Mouse (Mus musculus) limb, embryonic 12.5 days (tissue): ENCODE results near the gene Nmt1. TPM values are rescaled to one million over a fixed set of nuclear protein-coding genes. Genes with fewer than 3 reads are reported as not detected.

Experiments
- ATAC-seq: fragments of 200-750 bp; cut with Nextera tagmentation; 2 replicates; pipeline ENCODE4 v1.8.0; 2017; ENCODE audit warnings: low read depth, moderate TSS enrichment; ENCODE audit not compliant: insufficient number of reproducible peaks, insufficient read depth, low FRiP score, low TSS enrichment
- H3K27ac ChIP-seq: fragments of 300-500 bp; sonication (generic); 2 replicates; pipeline ENCODE4 v1.5.1; 2016; ENCODE audit warnings: mild to moderate bottlenecking, moderate library complexity
- H3K27me3 ChIP-seq: fragments of 300-500 bp; sonication (generic); 2 replicates; pipeline ENCODE4 v1.6.1; 2016; ENCODE audit warnings: mild to moderate bottlenecking, moderate library complexity
- H3K36me3 ChIP-seq: fragments of 300-500 bp; sonication (generic); 2 replicates; pipeline ENCODE4 v1.6.1; 2016; ENCODE audit warnings: mild to moderate bottlenecking, moderate library complexity
- H3K4me1 ChIP-seq: fragments of 300-500 bp; sonication (generic); replicated peaks from 2 replicates; pipeline ENCODE4 v1.6.1; 2016
- H3K4me2 ChIP-seq: fragments of 300-500 bp; sonication (generic); 2 replicates; pipeline ENCODE4 v1.6.1; 2016; ENCODE audit warnings: mild to moderate bottlenecking, moderate library complexity
- H3K4me3 ChIP-seq: fragments of 300-500 bp; sonication (generic); replicated peaks from 2 replicates; pipeline ENCODE4 v1.5.1; 2016; ENCODE audit warnings: mild to moderate bottlenecking
- H3K9ac ChIP-seq: fragments of 300-500 bp; sonication (generic); replicated peaks from 2 replicates; pipeline ENCODE4 v1.6.1; 2016; ENCODE audit warnings: mild to moderate bottlenecking, moderate library complexity
- H3K9me3 ChIP-seq: fragments of 300-500 bp; sonication (generic); 2 replicates; pipeline ENCODE4 v1.6.1; 2016; ENCODE audit warnings: mild to moderate bottlenecking, moderate library complexity
- WGBS: fragments of 180-500 bp; shearing (Covaris S2); methylation state at CpG from one replicate; pipeline ENCODE4 v1.1.7; 2016; 5-methylcytosine and 5-hydroxymethylcytosine counted together
- polyA plus RNA-seq: library from polyadenylated mRNA; unstranded; fragments of >200 nt; fragmentation: Nextera tagmentation; extraction: Ambion mirVana; gene quantifications from 2 replicates; pipeline ENCODE4 v1.2.1, GENCODE M21; 2016

Nmt1 gene
- polyA plus RNA-seq, 1 experiment from 2014 or later = 53.7 TPM

DNA sequence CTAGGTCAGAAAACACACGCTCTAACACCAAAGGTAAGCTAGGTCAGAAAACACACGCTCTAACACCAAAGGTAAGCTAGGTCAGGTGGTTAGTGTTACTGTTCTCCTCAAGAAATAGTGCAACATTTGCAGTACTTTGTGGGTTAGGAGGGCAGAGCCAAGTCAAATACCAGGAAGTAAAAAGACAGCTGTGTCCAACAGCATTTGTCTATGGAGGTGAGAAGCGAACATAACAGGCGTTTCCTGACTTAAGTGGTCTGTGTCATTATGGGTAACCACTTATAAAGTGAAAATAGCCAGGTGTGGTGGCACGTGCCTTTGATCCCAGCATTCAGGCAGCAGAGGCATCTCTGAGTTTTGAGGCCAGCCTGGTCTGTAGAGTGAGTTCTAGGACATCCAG lies 21.6 kb downstream of the Nmt1 start:
- 89% methylated on average over 5 of the region's 5 CpGs for WGBS

DNA sequence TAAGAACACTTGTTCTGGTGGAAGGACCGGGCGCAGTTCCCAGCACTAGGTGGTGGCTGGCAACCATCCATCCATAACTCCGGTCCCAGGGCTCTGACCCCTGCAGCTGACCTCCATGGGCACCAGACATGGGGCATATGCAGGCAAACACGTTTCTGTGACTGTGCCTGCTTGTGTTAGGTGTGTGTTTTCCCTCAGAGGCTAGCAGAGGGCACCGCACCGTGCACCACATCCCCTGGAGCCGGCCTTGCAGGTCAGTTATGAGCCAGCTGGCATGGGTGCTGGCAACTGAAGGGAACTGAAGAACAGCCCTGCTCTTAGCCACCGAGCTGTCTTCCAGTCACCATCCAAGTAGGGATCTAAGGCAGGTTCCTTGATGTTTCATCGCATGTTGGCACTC lies 22.2 kb downstream of the Nmt1 start:
- H3K9me3 ChIP-seq = no peaks in the 10 kb centered on the region
- no peak for ATAC-seq
- H3K27me3 ChIP-seq = no peaks in the 10 kb centered on the region
- H3K4me1 ChIP-seq = no peaks in the 10 kb centered on the region
- no peak overlapping the region for H3K27ac ChIP-seq
- no peak overlapping the region for H3K9ac ChIP-seq
- no peak overlapping the region for H3K4me3 ChIP-seq
- H3K36me3 ChIP-seq = peaks cover 71% of the 10 kb centered on the region
- no peak overlapping the region for H3K4me2 ChIP-seq
- WGBS = 91% methylated on average over 9 of the region's 9 CpGs

More for the DNA sequence above, 21.6 kb downstream of the Nmt1 start:
- Histone ChIP-seq H3K4me3 (no peak overlapping the region), H3K4me2 (no peak overlapping the region), H3K36me3 (peaks cover 74% of the 10 kb centered on the region), H3K27ac (no peak overlapping the region), H3K27me3 (no peaks in the 10 kb centered on the region), H3K9ac (no peak overlapping the region), H3K9me3 (no peaks in the 10 kb centered on the region), H3K4me1 (no peaks in the 10 kb centered on the region)
- ATAC-seq = no peak

DNA sequence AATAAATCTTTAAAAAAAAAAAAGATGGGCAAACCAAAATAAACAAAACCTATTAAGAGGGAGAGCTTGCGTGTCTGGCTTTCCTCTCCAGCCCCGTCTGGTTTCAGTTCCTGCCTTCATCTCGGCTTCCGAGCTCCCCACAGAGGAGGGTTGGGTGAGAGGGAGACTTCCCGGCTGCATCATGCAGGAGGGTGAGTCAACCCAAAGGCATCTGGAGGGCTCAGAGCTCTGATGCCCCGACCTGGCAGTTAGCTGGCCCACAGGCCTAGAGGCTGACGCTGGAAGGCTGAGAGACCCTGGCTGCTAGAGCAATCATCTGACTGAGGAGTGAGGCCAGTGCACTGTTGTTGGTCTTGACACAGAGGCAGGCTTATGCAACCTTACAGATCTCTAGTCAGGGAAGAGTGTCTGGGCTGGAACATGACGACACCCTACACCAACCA lies 23.3 kb downstream of the Nmt1 start:
- 76% methylated on average over 8 of the region's 8 CpGs for WGBS
- no peaks in the 10 kb centered on the region for H3K9me3 ChIP-seq
- H3K4me2 ChIP-seq = no peak overlapping the region
- no peak overlapping the region for H3K9ac ChIP-seq
- ATAC-seq = no peak
- H3K4me1 ChIP-seq = no peaks in the 10 kb centered on the region
- peaks cover 71% of the 10 kb centered on the region for H3K36me3 ChIP-seq
- no peak overlapping the region for H3K4me3 ChIP-seq
- no peak overlapping the region for H3K27ac ChIP-seq
- H3K27me3 ChIP-seq = no peaks in the 10 kb centered on the region

DNA sequence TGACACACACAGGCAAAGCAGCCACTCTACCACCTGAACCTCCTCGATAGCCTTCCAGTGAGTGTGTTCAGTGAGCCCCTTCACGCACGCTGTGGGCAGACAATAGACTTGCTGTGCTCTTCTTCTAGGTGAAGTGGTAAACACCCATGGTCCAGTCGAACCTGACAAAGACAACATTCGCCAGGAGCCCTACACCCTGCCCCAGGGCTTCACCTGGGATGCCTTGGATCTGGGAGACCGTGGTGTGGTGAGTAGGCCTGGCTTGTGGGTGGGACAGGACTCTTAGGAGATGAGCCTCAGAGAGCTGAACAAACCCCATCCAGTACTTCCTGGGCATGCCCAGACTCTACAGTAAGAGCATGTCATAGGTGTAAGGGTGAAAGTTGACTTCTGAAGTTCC lies 24.1 kb downstream of the Nmt1 start:
- H3K27me3 ChIP-seq = no peaks in the 10 kb centered on the region

DNA sequence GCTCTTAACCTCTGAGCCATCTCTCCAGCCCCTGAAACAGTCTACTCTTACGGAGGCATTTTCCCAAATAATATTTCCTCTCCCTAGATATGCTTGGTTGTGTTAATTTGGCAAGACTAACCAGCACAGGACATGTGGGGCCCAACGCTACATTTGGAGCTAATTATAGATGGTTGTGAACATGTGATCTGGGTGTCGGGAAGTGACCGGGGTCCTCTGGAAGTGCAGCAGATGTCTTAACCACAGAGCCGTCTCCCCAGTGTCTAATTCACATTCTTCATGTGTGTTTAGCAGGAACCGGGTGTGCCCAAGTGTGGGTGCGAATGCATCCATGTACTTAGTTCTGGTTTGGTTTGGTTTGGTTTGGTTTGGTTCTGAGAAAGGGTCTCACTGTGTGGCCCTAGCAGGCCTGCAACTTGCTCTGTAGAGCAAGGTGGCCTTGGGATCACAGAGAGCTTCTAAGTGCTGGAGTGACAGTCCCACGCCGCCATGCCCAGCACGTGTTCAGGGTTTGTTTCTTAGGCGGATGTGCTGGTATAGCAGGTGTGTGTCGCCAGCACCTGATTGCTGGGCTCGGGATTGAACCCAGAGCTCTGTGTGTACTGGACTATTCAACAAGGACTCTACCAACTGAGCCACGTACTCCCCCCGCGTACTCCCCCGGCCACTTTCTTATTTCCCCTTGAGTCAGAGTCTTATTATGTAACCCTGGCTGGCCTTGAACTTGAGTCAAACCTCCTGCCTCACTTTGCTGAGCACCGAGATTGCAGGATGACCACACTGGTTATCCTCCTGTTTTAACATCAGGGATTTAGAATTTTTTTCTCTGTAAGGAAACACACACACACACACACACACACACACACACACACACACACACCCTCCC lies 25.4 kb downstream of the Nmt1 start:
- no peak overlapping the region for H3K4me3 ChIP-seq
- no peaks in the 10 kb centered on the region for H3K9me3 ChIP-seq
- 90% methylated on average over 18 of the region's 18 CpGs for WGBS
- no peaks in the 10 kb centered on the region for H3K27me3 ChIP-seq
- no peak overlapping the region for H3K27ac ChIP-seq
- no peak overlapping the region for H3K4me2 ChIP-seq
- ATAC-seq = no peak
- no peak overlapping the region for H3K9ac ChIP-seq
- no peaks in the 10 kb centered on the region for H3K4me1 ChIP-seq
- H3K36me3 ChIP-seq = peaks cover 78% of the 10 kb centered on the region

More for the DNA sequence above, 24.1 kb downstream of the Nmt1 start:
- no peak overlapping the region for H3K4me2 ChIP-seq
- H3K36me3 ChIP-seq = peaks cover 71% of the 10 kb centered on the region
- H3K27ac ChIP-seq = no peak overlapping the region
- no peaks in the 10 kb centered on the region for H3K4me1 ChIP-seq
- WGBS = 93% methylated on average over 6 of the region's 6 CpGs
- ATAC-seq = no peak
- no peak overlapping the region for H3K4me3 ChIP-seq
- no peak overlapping the region for H3K9ac ChIP-seq
- H3K9me3 ChIP-seq = no peaks in the 10 kb centered on the region

DNA sequence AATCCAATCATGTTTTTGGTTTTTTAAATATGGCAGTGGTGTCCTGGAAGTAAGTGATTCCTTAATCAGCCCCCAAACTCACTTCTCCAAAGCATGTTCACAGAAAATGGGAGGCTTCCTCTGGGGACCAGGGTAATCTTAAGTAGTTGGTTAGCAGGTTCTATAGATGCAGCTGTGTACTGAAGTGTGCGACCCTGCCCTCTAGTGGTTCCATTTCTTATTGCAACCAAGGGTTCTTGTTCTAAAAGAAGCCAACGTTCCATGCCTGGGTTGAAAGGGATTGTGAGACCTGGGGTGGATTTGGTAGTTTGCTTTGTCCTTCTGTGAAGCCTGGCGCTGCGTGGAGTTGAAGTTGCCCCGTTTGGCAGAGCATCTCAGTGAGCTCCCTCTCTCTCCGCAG lies 26.8 kb downstream of the Nmt1 start:
- WGBS = 51% methylated on average over 6 of the region's 6 CpGs
- Histone ChIP-seq H3K9me3 (no peaks in the 10 kb centered on the region), H3K36me3 (peaks cover 89% of the 10 kb centered on the region), H3K27ac (no peak overlapping the region), H3K4me1 (no peaks in the 10 kb centered on the region), H3K4me3 (no peak overlapping the region), H3K9ac (no peak overlapping the region), H3K4me2 (no peak overlapping the region), H3K27me3 (no peaks in the 10 kb centered on the region)
- no peak for ATAC-seq

DNA sequence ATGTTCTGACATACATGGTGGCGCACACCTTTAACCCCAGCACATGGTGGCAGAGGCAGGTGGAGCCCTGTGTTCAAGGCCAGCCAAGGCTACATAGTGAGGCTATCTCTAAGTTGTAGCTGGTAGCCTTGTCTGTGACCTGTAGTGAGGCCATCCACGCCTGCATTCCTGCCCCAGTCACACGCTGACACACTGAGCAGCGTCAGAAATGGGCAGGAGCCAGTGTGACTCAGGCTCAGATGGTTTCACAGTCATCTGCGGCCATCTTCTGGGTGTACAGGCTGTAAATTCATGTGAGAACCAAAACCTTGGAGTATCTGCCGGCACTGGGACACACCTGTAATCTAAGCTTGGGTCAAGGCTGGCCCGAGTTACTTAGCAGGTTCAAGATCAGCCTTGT lies 28.6 kb downstream of the Nmt1 start:
- no peaks in the 10 kb centered on the region for H3K4me1 ChIP-seq
- 96% methylated on average over 7 of the region's 7 CpGs for WGBS
- H3K36me3 ChIP-seq = peaks cover 89% of the 10 kb centered on the region
- no peak overlapping the region for H3K27ac ChIP-seq
- no peaks in the 10 kb centered on the region for H3K27me3 ChIP-seq
- ATAC-seq = no peak
- no peaks in the 10 kb centered on the region for H3K9me3 ChIP-seq
- no peak overlapping the region for H3K9ac ChIP-seq
- no peak overlapping the region for H3K4me3 ChIP-seq
- no peak overlapping the region for H3K4me2 ChIP-seq

DNA sequence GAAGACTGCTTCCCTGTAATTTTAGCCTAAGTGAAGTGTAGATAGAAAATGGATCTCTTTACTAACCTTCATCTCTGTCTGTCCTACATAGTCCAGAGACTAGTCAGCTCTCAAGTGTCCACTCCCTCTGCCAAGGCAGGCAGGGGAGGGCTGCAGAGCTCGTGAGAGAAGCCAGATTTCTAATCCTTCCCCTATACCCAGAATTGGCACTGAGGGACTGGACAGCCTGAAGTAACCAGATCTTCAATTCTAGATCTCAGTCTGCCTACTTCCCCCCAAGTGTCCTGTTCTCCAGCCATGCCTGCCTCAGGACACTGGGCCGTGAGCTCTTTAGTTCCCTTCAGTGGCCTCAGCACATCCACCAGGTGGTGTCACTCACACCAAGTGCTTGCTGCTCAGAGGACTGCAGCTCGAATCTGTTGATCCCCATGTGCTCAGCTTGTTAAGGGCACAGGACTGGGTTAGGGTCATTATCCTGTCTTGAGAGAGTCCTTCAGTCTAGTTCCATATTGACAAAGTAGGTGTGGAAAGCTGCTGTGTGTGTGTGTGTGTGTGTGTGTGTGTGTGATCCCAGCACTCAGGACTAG lies 30.6 kb downstream of the Nmt1 start:
- WGBS = 78% methylated on average over 3 of the region's 3 CpGs
- peaks cover 87% of the 10 kb centered on the region for H3K36me3 ChIP-seq

DNA sequence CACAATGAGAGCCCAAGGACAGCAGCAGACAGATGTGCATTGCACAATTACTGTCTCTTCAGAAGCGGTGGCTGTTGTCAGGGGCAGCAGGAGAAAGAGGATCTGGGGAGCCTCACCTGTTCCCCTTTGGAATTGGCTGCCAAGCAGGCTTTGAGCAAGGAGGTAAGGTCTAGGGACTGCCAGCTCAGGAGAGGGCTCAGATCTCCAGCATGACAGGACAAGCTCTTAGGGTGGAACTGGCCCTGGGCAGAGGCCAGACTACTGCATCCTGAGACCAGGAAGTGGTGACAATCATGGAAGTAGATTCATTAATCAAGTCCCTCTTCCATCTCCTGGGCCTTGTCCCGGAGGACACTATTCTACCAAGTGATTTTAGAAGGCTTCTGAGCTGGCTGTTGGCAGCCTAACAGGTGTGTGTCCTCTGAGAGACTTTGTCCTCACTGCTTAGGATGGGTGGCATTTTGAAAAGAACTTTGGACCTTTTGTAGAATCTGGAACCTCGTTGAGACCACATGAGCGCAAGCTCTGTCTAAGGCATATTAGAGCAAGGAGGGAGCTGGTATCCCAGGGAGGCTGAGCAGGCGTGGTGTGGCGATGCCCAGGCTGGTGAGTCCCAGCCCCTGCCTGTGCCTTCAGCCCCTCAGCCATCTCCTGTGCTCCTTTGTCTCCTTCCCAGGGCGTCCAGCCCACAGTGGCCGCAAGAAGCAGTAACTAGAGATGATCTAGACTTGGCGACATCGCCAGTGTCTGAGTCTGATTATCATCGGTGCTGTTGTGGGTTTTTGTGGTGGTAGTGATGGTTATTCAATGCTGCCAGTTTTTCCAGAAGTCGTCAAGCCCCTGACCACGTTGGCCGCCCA lies 38.4 kb downstream of the Nmt1 start:
- Histone ChIP-seq H3K27ac (no peak overlapping the region), H3K9ac (no peak overlapping the region), H3K4me2 (no peak overlapping the region), H3K4me1 (no peaks in the 10 kb centered on the region), H3K27me3 (no peaks in the 10 kb centered on the region), H3K9me3 (no peaks in the 10 kb centered on the region), H3K36me3 (peaks cover 96% of the 10 kb centered on the region), H3K4me3 (no peak overlapping the region)
- 94% methylated on average over 14 of the region's 14 CpGs for WGBS
- no peak for ATAC-seq

More for the DNA sequence above, 30.6 kb downstream of the Nmt1 start:
- Histone ChIP-seq H3K4me1 (no peaks in the 10 kb centered on the region), H3K27me3 (no peaks in the 10 kb centered on the region), H3K4me2 (no peak overlapping the region), H3K4me3 (no peak overlapping the region), H3K9ac (no peak overlapping the region), H3K27ac (no peak overlapping the region), H3K9me3 (no peaks in the 10 kb centered on the region)
- no peak for ATAC-seq

DNA sequence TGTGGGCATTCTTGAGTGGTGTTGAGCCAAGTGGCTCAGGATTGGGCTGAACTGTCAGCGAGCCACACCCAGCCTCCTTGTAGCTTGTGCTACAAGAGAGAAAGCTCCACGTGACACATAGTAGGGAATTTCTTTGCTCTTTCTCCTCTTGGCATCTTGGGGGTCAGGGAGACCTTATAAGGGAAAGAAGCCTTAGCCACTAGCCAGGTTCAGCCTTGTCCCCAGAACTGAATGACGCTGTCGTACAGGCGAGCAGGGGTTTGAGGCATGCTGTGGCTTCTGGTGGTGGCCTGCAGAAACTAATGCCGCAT lies 39.0 kb downstream of the Nmt1 start:
- Histone ChIP-seq H3K4me2 (no peak overlapping the region), H3K36me3 (peaks cover 92% of the 10 kb centered on the region), H3K4me1 (no peaks in the 10 kb centered on the region), H3K9ac (no peak overlapping the region), H3K4me3 (no peak overlapping the region), H3K27me3 (no peaks in the 10 kb centered on the region), H3K27ac (no peak overlapping the region), H3K9me3 (no peaks in the 10 kb centered on the region)
- WGBS = 94% methylated on average over 6 of the region's 6 CpGs
- no peak for ATAC-seq

DNA sequence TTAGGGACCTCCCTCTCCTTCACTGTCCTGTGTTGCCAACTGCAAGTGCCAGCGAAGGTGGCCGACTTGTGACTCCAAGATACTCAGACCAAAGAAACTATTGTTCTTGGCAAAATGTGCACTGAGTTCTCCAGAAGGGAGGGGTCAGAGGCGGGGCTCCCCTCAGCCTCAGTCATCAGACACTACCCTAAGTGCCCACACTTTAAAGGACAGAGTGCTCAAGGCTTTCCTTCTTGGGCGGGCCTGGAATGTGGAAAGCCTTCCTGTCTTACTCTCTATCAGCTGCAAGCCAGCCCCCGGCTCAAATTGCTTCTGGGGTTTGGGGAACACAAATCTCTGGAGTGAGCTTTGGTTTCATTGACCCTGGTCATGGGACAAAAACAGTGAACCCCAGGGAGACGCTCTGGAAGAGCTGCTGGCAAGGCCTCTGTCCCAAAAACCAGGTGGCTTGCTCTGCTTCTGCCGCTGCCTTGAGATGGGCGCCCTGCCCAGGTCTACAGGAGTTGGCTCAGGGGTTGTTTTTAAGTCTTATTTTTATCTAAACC lies 39.5 kb downstream of the Nmt1 start:
- ATAC-seq = no peak
- H3K9me3 ChIP-seq = no peaks in the 10 kb centered on the region
- no peak overlapping the region for H3K27ac ChIP-seq
- WGBS = 82% methylated on average over 8 of the region's 8 CpGs
- H3K27me3 ChIP-seq = no peaks in the 10 kb centered on the region
- H3K4me1 ChIP-seq = no peaks in the 10 kb centered on the region
- no peak overlapping the region for H3K4me3 ChIP-seq
- no peak overlapping the region for H3K4me2 ChIP-seq
- H3K9ac ChIP-seq = no peak overlapping the region
- peaks cover 87% of the 10 kb centered on the region for H3K36me3 ChIP-seq
